Mouse (Mus musculus) C2C12 (cell line): Measurements from ENCODE around the gene Brd1. TPM values are rescaled to one million over a fixed set of nuclear protein-coding genes. Genes with fewer than 3 reads are reported as not detected.
"Not testable (repeated sequence)": the region's sequence is repeated elsewhere in the genome, so short reads cannot be mapped to it uniquely, and the experiment has no call there.

Source experiments
- H3K27me3 ChIP-seq: one replicate; pipeline ENCODE4 v1.6.1; 2011; ENCODE audit not compliant: control insufficient read depth, insufficient read depth, insufficient read length
- H3K36me3 ChIP-seq: one replicate; pipeline ENCODE4 v1.6.1; 2011; ENCODE audit not compliant: control insufficient read depth, insufficient read depth
- H3K4me3 ChIP-seq: one replicate; pipeline ENCODE4 v1.5.1; 2011; ENCODE audit warnings: mild to moderate bottlenecking, control low read depth; ENCODE audit not compliant: poor library complexity, insufficient read depth, severe bottlenecking
- H3K79me2 ChIP-seq: one replicate; pipeline ENCODE4 v1.6.1; 2011; ENCODE audit not compliant: control insufficient read depth, insufficient read depth
- H3K79me3 ChIP-seq: one replicate; pipeline ENCODE4 v1.6.1; 2011; ENCODE audit warnings: low read depth, control low read depth
- H3ac ChIP-seq: one replicate; pipeline ENCODE3; 2011; ENCODE audit warnings: low read depth; ENCODE audit not compliant: control insufficient read depth, insufficient read length
- CEBPB ChIP-seq: IDR thresholded peaks from one replicate; pipeline ENCODE4 v1.6.1; 2011; ENCODE audit warnings: low read depth, mild to moderate bottlenecking, control low read depth, moderate library complexity
- CTCF ChIP-seq: IDR thresholded peaks from one replicate; pipeline ENCODE4 v1.5.1; 2011; ENCODE audit not compliant: control insufficient read depth, insufficient read depth, insufficient read length
- FOSL1 ChIP-seq: IDR thresholded peaks from one replicate; pipeline ENCODE4 v1.8.0; 2011; ENCODE audit warnings: mild to moderate bottlenecking, low read length; ENCODE audit not compliant: poor library complexity, insufficient read depth, severe bottlenecking
- MAX ChIP-seq: IDR thresholded peaks from one replicate; pipeline ENCODE4 v1.6.1; 2011; ENCODE audit warnings: mild to moderate bottlenecking, control low read depth
- MYOD1 ChIP-seq: IDR thresholded peaks from one replicate; pipeline ENCODE4 v1.6.1; 2011; ENCODE audit warnings: low read depth; ENCODE audit not compliant: control insufficient read depth, insufficient read length
- MYOG ChIP-seq: IDR thresholded peaks from one replicate; pipeline ENCODE4 v1.6.1; 2011; ENCODE audit not compliant: control insufficient read depth, insufficient read length; ENCODE audit errors: extremely low read depth
- USF1 ChIP-seq: IDR thresholded peaks from one replicate; pipeline ENCODE4 v1.6.1; 2011; ENCODE audit warnings: low read depth, mild to moderate bottlenecking, control low read depth, moderate library complexity
- long read RNA-seq, 2 experiments: library from polyadenylated mRNA; unstranded; transcript quantifications; one replicate each; pipeline ENCODE4 v2.0.0; 2019 to 2020
- polyA plus RNA-seq: library from polyadenylated mRNA; unstranded; fragments of >200 nt; fragmentation: generic; extraction: Trizol; gene quantifications from one replicate; pipeline ENCODE4 v1.2.1, GENCODE M21; 2012; ENCODE audit warnings: missing spikeins

Gene Brd1
- 23.8 TPM for polyA plus RNA-seq
- long read RNA-seq, experiment 1, partial matches to known transcripts: 2 of 9 reads
- long read RNA-seq, experiment 1, other reads (novel, unspliced or antisense): 7 of 9 reads
- long read RNA-seq, experiment 2, partial matches to known transcripts: 11 of 18 reads
- long read RNA-seq, experiment 2, other reads (novel, unspliced or antisense): 7 of 18 reads

DNA sequence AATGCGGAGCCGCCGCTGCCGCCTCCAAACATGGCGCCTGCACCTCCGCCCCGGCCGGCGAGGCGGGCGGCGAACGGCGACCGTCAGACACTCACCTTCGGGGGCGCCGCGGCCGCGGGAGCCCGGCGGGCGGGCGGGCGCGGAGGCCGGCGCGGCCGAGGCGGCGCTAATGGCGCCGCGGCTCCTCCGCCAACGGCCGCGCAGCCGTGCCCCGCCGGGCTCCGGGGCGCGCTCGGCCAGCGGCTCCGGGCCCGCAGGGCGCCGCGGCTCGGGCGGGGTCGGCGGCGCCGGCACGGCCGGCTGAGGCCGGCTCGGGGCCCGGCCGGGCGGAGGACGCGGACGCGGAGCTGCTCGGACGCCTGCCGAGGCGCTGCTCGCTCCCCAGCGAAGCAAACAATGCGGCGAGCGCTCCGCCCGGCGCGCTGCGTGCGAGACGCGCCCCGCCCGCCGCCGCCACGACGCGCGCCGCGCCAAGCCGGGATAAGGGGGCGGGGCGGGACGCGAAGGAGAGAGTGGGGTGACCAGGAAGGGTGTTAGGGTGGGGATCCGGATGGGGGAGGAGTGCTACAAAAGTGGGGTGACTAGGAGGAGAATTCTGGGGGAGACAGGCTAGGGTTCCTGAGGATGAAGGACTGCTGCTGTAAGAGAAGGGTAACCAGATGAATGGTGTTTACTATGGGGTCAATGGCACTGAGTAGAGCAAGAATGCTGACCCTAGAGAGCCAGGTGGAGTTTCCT, at the start of gene Brd1:
Gene Brd1, minus strand, starts transcription at position 400 of the 738 bp plus-strand sequence.
- Histone ChIP-seq H3ac (peak within 1 kb of the TSS; percentile 89), H3K27me3 (no peaks in the 10 kb centered on the region), H3K79me3 (peaks cover 42% of the 10 kb centered on the region), H3K79me2 (peaks cover 49% of the 10 kb centered on the region), H3K4me3 (peak within 1 kb of the TSS; percentile 82), H3K36me3 (peaks cover 18% of the 10 kb centered on the region)
- TF ChIP-seq MAX: peak; percentile 72
- no peak for TF ChIP-seq MYOG

DNA sequence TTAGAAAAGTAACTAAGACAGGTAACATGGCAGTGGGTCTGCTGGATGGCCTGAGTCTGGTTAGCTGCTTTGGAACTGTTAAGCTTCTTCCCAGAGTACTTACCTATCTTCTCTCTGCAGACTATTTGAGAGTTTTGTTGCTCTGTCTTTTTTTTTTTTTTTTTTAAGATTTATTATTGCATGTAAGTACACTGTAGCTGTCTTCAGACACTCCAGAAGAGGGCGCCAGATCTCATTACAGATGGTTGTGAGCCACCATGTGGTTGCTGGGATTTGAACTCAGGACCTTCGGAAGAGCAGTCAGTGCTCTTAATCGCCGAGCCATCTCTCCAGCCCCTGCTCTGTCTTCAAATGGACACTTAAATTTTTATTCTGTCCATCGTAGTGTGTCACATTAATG, 40.6 kb upstream of the Brd1 start:
- Histone ChIP-seq H3K79me2 (peaks cover 68% of the 10 kb centered on the region), H3K36me3 (peaks cover 71% of the 10 kb centered on the region)
- H3K79me3 ChIP-seq, H3ac ChIP-seq, H3K4me3 ChIP-seq, H3K27me3 ChIP-seq: not testable (repeated sequence)

DNA sequence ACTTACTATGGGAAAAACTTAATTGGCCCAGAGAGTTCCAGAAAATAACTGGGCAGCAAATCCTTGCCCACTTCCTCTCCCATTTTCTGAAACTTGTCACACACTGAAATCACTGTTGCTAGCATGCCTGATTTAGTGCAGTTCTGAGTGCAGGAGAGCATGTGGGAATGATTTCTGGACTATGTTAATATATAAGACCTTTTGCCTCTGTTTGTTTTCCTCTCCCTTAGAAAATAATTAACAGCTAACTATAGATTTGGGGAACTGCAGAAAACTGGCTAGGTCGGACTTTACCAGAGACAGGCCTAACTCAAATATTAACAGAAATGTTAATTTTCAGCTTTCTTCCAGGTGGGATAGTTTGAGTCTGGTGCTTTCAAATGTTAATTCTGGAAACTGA, 34.5 kb upstream of the Brd1 start:
- Histone ChIP-seq H3K27me3 (no peaks in the 10 kb centered on the region), H3K79me2 (peaks cover 49% of the 10 kb centered on the region), H3ac (no peak overlapping the region), H3K4me3 (no peak overlapping the region), H3K36me3 (peaks cover 50% of the 10 kb centered on the region), H3K79me3 (no peaks in the 10 kb centered on the region)
- TF ChIP-seq CEBPB: no peak
- no peak for TF ChIP-seq CTCF
- no peak for TF ChIP-seq MYOG
- TF ChIP-seq USF1: no peak
- TF ChIP-seq FOSL1: no peak

DNA sequence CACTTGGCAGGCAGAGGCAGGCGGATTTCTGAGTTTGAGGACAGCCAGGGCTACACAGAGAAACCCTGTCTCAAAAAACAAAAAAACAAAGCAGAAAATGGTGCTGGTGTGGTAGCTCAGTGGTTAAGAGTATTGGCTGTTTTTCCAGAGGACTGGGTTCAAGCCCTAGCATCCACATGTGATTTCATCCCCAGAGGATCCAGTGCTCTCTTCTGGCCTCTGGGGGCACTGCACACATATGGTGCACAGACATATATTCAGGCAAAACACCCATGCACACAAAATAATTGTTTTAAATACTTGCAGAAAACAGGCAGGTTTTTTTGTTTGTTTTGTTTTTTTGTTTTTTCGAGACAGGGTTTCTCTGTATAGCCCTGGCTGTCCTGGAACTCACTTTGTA, 32.1 kb upstream of the Brd1 start:
- not testable (repeated sequence) for H3K79me3 ChIP-seq, H3ac ChIP-seq, H3K4me3 ChIP-seq, H3K27me3 ChIP-seq
- TF ChIP-seq CTCF: peak; percentile 8
- Histone ChIP-seq H3K79me2 (peaks cover 51% of the 10 kb centered on the region), H3K36me3 (peaks cover 47% of the 10 kb centered on the region)

DNA sequence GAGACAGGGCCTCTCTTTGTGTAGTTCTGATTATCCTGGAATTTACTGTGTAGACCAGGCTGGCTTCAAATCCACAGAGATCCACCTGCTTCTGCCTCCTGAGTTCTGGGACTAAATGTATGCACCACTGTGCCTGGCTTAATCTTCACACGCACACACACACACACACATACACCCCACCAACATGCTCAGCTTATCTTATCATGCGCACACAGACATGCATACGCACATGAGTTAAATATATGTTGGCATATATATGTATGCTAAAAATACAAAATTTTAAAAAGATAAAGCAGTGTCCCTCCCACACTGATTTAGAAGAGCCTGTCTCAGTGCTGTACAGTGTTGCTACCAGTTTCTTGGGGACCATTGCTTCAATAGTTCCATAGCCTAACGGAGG, 27.5 kb upstream of the Brd1 start:
- no peak for TF ChIP-seq FOSL1
- no peak for TF ChIP-seq MYOD1
- TF ChIP-seq USF1: no peak
- no peak for TF ChIP-seq CEBPB
- no peak for TF ChIP-seq MYOG
- TF ChIP-seq MAX: no peak
- no peak for TF ChIP-seq CTCF
- H3ac ChIP-seq: no peak overlapping the region
- H3K4me3 ChIP-seq: no peak overlapping the region
- H3K36me3 ChIP-seq: peaks cover 80% of the 10 kb centered on the region
- peaks cover 73% of the 10 kb centered on the region for H3K79me2 ChIP-seq
- H3K27me3 ChIP-seq: no peaks in the 10 kb centered on the region
- peaks cover 12% of the 10 kb centered on the region for H3K79me3 ChIP-seq

DNA sequence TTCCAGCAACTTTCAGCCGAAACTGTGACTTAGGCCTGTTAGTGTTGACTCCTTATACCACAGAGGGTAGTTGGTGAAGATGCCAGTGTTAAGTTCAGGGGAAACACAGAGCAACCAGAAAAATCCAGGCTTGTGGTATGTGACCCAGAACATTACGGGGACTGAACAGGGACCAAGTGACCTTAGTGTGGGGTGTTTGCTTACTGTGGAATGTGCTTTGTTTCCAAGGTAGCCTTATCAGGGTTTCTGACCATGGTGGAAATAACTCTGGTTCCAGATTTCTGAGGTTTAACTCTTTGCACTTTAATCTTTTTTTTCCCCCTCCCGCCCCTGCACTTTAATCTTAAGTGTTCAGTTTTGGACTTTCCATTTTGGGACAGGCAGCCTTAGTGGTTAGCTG, 24.0 kb upstream of the Brd1 start:
- no peak for TF ChIP-seq MYOG
- TF ChIP-seq MAX: no peak
- TF ChIP-seq MYOD1: no peak
- no peak for TF ChIP-seq CEBPB
- no peak for TF ChIP-seq USF1
- TF ChIP-seq FOSL1: no peak
- TF ChIP-seq CTCF: no peak
- Histone ChIP-seq H3ac (no peak overlapping the region), H3K79me3 (peaks cover 38% of the 10 kb centered on the region), H3K4me3 (no peak overlapping the region), H3K36me3 (peaks cover 85% of the 10 kb centered on the region), H3K27me3 (no peaks in the 10 kb centered on the region), H3K79me2 (peaks cover 88% of the 10 kb centered on the region)
